Mouse (Mus musculus): ENCODE results near the gene Heatr3.
"Not testable (repeated sequence)": the region's sequence is repeated elsewhere in the genome, so short reads cannot be mapped to it uniquely, and the experiment has no call there.

Heatr3 gene

DNA sequence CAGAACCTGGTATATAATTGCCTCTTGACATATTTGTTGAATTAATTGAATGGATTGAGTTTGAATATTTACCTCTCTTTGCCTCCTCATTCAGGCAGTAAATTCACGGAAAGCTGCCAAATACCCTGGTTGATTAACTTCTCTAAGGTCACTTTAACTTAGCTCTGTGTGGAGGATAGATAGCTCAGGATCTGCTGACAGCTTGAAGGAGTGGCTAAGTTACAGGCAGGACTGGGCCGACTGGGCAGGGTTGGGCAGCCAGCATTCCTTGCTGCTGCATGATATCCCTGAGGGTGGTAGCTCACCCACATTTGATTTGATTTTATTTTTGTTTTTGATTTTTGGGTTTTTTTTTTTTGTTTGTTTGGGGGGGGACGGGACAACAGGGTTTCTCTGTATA lies 59.7 kb downstream of the Heatr3 start:
- no peak for DNase-seq (ENCODE audit: low spot score)

DNA sequence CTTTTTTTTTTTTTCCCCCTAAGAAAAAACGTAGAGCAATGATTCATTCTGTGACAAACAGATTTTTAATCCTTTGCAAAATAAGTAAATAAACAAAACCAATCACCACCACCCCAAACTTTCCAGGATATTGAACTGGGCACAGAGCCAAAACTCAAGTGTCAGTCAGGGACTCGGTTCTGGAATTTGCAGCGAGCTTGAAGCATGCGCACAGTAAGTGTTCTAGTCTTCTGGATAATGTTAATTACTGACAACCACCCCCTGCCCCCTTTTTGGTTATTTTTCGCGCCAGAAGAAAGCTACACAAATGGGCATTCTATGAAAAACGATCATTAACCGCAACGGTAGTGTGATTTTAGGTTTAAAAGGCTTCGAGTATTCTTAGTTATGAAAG lies 60.9 kb downstream of the Heatr3 start:
- DNase-seq (ENCODE audit: low spot score), result no peak

- peak; percentile 93 for DNase-seq (ENCODE audit: low spot score)
These were observed 61.4 kb downstream of the Heatr3 start, which contains the start of gene Tent4b for GRCm38 (mm10) chr8:88198945-88199571. Gene Tent4b, plus strand, starts transcription at chr8:88199213.

GRCm38 (mm10) chr8:88199700-88200601 lies 62.3 kb downstream of the Heatr3 start:
- peak; percentile 57 for DNase-seq (ENCODE audit: low spot score)

DNA sequence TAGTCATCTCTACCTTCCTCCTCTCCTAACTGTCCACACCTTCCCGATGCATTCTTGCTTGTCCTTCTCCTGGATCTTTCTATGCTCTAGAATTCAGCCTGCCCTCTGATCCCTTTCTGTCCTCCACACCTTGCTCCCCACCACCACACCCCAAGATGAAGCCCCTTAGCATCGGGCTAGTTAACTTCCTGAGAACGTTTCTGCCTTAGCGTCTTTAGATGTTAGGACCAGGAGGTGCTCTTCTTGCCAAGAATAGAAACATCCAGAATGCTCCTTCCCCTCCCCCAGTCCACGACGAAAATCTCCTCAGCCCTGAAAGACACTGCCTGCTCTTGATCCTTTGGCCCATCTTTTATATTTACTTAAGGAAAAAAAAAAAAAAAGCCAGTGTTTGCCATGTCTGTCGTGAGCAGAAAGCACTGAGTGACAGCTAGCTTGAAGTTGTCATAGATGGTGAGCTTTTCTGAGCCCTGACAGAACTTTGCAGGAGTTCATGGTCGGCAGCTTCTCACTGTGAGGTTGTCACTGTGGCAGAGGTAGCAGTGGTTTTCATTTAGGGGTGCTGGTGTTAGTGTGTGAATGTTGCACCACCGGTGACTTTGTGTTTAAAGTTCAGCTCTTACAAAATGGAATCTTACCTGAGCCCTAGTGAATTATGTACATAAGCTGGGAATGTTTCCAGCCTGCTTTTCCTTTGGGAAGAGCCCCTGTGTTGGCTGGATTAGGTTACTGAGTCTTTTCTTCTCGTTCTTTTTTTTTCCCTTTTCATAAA lies 63.3 kb downstream of the Heatr3 start:
- DNase-seq (ENCODE audit: low spot score), result no peak

GRCm38 (mm10) chr8:88201641-88202040 lies 64.0 kb downstream of the Heatr3 start:
- no peak for DNase-seq (ENCODE audit: low spot score)

GRCm38 (mm10) chr8:88206016-88206415 lies 68.4 kb downstream of the Heatr3 start:
- no peak for DNase-seq (ENCODE audit: low spot score)

DNA sequence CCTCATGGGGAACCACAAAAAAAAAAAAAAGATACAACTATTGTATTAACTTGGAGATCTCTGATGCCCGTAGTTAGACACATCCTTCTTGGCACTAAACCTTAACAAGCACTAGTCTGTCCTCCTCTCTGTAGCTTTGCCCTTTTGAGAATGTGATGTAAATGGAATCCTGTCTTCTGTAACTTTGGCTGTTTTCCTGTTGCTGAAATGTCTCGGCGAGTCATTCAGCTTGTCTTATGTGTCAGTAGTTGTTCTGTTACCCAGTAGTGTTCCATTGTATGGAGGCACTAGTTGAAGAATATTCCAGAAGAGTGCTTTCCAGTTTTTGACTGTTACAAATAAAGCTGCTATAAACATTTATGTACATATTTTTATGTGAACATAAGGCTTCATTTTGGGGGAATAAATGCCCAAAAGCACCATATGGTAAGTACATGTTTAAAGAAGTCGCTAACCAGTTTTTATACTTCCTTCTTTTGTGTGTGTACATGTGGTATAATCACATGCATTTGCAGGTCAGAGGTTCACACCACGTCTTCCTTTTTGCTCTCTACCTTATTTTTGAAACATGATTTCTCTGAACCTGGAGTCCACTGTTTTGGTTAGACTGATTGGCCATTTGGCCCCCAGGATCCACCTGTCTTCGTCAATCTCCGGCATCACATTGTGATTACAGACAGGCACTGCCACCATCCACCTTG lies 69.6 kb downstream of the Heatr3 start:
- no peak for DNase-seq (ENCODE audit: low spot score)

DNA sequence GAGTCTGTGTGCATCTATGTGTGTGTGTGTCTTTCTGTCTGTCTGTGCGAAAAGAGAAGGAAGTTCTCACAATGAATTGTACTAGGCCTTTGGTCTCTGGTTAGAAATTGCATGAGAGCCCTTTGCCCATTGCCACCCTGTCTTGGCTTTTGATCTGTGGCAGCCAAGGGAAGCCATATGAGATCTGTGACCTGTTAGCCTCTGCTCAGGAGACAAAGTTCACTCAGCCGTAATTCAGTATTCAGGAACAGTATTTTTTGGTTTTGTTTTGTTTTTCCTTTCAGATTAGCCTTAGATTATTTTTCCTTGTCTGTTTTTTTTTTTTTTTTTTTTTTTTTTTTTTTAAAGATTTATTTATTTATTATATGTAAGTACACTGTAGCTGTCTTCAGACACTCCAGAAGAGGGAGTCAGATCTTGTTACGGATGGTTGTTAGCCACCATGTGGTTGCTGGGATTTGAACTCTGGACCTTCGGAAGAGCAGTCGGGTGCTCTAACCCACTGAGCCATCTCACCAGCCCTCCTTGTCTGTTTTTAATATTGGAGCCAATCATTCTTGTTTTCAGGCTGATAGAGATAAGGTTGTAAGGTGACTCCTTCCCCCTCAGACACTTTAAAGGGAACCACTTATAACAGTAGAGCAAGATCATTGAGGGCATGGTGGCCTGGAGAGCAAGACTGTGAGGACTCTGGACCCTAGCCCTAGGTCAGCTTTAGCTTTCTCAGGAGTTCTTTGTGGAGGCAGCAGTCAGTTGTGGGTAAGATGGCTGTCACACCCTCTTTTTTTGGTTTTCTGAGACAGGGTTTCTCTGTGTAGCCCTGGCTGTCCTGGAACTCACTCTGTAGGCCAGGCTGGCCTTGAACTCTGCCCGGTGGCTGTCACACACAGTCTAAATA lies 72.5 kb downstream of the Heatr3 start:
- DNase-seq (ENCODE audit: low spot score), result not testable (repeated sequence)

DNA sequence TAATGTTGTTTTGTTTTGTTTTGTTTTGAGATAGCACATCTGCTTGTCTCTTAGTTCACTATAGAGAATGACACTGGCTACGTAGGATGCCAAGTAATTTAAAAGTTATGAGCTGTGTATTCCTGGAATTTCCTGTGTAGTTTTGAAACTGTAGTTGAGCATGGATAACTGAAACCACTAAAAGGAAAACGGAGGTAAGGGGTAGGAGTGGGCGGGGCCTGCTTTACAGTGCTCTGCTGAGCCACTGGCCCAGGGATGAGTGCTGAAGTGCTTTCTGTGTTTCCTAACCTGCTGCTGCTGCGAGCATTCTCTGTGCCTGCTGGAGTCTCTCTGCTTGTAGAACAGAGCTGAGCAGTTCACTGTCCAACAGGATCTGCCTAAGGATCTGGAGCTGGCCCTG lies 83.7 kb downstream of the Heatr3 start:
- no peak for DNase-seq (ENCODE audit: low spot score)
